Mouse (Mus musculus): ENCODE results near the gene 1600012H06Rik.
A peak's percentile ranks its signal among the peaks of the same experiment; 100 is the strongest.
"Not testable (repeated sequence)": the region's sequence is repeated elsewhere in the genome, so short reads cannot be mapped to it uniquely, and the experiment has no call there.

Gene 1600012H06Rik

GRCm38 (mm10) chr17:14943009-14943728, at the start of gene 1600012H06Rik, which contains the start of gene Wdr27:
TSS of gene 1600012H06Rik (plus strand) at chr17:14943184.
TSS of gene Wdr27 (minus strand) at chr17:14943158.
- DNase-seq = peak; percentile 98

DNA sequence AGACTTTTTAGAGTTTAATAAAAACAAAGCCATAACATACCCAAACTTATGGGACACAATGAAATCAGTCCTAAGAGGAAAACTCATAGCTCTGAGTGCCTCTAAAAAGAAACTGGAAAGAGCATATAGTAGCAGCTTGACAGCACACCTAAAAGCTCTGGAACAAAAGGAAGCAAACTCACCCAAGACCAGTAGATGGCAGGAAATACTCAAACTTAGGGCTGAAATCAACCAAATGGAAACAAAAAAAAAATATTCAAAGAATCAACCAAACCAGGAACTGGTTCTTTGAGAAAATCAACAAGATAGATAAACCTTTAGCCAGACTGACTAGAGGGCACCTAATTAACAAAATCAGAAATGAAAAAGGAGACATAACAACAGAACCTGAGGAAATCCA, 47.9 kb upstream of the 1600012H06Rik start:
- not testable (repeated sequence) for DNase-seq

GRCm38 (mm10) chr17:14898972-14899371, 44.0 kb upstream of the 1600012H06Rik start:
- DNase-seq = no peak

DNA sequence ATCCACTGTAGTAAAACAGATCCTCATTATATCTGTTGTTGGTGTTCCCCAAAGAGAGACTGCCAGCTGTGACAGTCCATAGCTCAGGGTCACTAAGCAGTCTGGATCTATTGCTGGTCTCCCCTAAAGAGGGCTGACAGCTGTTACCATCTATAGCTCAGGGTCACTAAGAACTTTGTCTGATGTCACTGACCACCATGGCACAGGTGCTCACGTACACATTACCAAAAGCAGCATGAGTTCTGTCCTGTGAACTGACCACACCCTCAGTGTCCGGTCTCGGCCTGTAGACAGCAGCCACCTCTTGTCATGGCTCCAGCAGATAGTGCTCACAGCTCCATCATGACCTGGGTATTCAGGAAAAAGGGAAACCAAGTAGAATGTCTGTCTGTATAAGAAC, 39.8 kb upstream of the 1600012H06Rik start:
- DNase-seq = no peak

- DNase-seq = no peak
Observed at GRCm38 (mm10) chr17:14904206-14904605, 38.8 kb upstream of the 1600012H06Rik start.

- peak; percentile 66 for DNase-seq
Observed at GRCm38 (mm10) chr17:14904637-14905265, 38.2 kb upstream of the 1600012H06Rik start.

DNA sequence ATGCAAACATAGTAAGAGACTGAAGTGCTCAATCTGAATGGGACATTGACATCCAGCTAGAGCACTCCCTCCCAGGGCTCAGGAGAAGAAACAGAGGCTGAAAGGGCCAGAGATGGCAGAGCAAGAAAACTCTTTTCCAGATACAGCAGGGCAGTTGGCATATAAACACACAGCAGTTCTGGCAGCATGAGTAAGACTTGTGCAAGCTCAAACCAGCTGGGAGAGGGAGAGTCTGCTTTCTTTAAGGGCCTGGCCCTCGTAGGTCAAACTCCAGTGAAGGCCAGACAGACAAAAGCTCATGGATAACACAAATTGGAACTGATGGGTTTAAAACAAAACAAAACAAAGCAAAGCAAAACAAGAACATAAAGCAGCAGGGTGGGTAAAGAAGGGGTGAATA, 36.4 kb upstream of the 1600012H06Rik start:
- DNase-seq = no peak

- DNase-seq = no peak
Observed at GRCm38 (mm10) chr17:14907136-14907535, 35.8 kb upstream of the 1600012H06Rik start.

GRCm38 (mm10) chr17:14909331-14909730, 33.7 kb upstream of the 1600012H06Rik start:
- DNase-seq = no peak

DNA sequence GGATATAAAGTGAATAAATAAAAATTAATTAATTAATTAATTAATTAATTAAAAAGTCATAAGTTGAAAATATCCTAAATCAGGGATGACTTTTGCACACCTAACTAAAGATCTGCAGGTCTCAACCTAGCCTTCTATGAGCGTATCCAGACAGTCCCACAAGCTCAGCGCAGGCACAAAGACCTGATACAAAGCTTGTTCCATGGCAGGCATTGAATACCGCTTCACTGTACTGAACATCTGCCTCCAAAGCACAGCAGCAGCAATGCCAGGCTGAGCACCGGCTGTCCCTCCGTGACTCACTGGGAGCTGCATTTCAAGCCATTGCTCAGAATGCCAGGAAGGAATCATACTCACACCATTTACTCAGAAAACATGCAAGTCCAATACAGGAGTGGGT, 32.2 kb upstream of the 1600012H06Rik start:
- DNase-seq = no peak

- DNase-seq = peak; percentile 7
Observed at GRCm38 (mm10) chr17:14912420-14912819, 30.6 kb upstream of the 1600012H06Rik start.

DNA sequence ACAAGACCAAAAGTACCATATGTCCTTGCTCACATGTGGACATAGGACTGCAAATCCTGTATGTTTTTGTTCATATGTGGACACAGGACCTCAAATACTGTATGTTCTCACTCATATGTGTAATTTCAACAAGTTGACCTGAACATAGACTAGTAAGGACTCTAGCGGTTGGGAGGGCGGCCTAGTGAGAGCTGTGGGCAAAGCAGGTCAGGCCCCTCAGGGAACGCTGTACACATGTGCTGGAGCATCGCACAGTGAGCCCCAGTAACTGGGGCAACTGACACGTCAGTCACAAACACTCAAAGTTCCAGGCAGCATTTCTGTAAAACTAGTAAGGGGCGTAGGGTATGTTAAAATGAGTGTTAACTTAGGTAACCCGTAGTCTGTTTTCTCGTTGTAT, 30.0 kb upstream of the 1600012H06Rik start:
- DNase-seq = no peak

GRCm38 (mm10) chr17:14914401-14914800, 28.6 kb upstream of the 1600012H06Rik start:
- DNase-seq = no peak

DNA sequence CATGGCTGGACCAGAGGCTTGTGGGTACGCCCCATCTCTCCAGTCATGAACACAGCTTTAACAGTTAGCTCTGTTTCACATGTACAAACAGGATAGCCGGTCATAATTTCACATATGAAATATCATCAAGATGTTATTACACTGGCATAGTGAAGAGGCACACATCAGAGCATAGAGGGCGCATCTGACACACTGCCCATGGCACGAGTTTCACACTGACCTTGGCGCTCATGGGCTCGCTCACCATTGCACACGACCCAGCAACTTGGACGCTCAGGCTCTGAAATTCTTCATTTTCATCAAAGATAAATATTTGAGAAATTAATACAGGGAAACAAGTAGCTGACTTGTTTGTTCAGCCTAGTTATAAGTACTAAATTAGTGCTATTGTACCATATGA, 25.1 kb upstream of the 1600012H06Rik start:
- DNase-seq = no peak

DNA sequence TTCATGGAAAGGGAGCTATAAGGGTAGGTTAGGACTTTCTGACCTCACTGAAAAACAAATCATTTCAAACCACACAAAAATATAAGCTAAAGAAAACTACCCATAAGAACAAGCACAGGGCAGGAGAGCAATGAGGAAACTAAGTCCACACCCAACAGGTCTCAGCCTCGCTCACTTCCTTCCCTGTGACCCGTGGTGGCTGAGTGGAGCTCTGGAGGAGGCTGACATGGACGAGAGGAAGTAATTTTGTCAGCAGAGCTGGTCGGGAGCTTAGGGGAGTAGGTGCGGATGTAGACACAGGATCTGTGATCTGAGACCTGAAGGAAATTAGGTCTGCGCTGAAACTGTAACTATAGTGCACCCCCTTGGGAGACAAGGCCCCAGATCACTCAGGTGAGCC, 21.4 kb upstream of the 1600012H06Rik start:
- DNase-seq = no peak

GRCm38 (mm10) chr17:14927644-14928218, 15.3 kb upstream of the 1600012H06Rik start:
- DNase-seq = no peak

- DNase-seq = no peak
Observed at GRCm38 (mm10) chr17:14928631-14929030, 14.4 kb upstream of the 1600012H06Rik start.

DNA sequence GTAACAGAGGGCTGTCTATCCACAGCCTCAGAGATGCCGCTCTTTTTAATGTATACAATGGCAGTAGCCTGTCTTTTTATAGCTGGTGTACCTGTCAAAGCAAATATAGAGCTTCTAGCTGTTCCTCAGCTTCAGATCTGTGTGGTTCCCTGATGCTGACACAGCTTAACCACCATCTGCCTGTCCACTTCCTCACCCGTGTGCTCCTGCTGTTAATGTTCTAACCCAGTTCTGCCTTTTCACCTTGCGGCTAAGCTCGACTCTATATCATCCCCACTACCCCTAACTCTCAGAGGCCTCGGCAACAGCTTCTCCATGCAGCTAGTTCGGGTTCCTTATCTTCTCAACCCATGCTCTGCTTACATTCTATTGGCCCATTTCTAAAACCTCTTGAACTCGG, 12.3 kb upstream of the 1600012H06Rik start:
- no peak for DNase-seq

GRCm38 (mm10) chr17:14931469-14931868, 11.5 kb upstream of the 1600012H06Rik start:
- no peak for DNase-seq

DNA sequence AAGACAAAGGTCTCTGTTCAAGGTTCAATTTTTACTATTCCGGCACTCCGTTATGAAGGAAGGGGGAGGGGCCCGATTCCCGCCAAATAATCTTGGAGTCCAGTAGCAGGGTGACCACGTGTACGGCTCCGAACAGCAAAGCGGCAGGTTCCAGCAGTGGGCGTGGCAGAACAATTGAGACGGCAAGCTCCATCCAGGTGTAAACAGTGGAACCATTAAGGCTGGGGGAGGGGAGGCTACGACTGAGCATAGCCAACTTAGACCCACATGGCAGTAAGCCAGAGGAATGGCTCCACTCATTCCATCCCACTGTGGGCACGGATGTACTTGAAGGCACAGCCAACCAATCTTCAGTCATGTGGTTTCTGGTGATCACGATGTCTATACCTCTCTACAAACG, 7.7 kb upstream of the 1600012H06Rik start:
- DNase-seq = not testable (repeated sequence)

GRCm38 (mm10) chr17:14935841-14936605, 7.0 kb upstream of the 1600012H06Rik start:
- no peak for DNase-seq

GRCm38 (mm10) chr17:14942181-14942580, 803 bp upstream of the 1600012H06Rik start:
- DNase-seq = not testable (repeated sequence)

DNA sequence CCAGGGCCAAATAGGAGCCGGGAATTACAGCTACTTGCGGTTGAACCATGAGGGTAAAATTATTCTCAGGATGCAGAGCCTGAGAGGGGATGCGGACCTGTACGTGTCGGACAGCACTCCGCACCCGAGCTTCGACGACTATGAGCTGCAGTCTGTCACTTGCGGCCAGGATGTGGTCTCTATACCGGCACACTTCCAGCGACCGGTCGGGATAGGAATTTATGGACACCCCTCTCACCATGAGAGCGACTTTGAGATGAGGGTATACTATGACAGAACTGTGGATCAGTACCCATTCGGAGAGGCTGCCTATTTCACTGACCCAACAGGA, 710 bp downstream of the 1600012H06Rik start:
- DNase-seq = no peak

Measured in kidney, adult 9 months (tissue).